Mouse (Mus musculus) megakaryocyte, embryonic 14.5 days (primary cell): Measurements from ENCODE around the gene Fgfr2.
"Not testable (repeated sequence)": the region's sequence is repeated elsewhere in the genome, so short reads cannot be mapped to it uniquely, and the experiment has no call there.

Experiments used
- FLI1 ChIP-seq: IDR thresholded peaks from 2 replicates; pipeline ENCODE4 v1.6.1; 2012; ENCODE audit warnings: low read length, inconsistent platforms, mixed read lengths
- GATA1 ChIP-seq: IDR thresholded peaks from 3 replicates; pipeline ENCODE4 v1.6.1; 2012; ENCODE audit warnings: mixed read lengths, low read length, inconsistent platforms, borderline replicate concordance

DNA sequence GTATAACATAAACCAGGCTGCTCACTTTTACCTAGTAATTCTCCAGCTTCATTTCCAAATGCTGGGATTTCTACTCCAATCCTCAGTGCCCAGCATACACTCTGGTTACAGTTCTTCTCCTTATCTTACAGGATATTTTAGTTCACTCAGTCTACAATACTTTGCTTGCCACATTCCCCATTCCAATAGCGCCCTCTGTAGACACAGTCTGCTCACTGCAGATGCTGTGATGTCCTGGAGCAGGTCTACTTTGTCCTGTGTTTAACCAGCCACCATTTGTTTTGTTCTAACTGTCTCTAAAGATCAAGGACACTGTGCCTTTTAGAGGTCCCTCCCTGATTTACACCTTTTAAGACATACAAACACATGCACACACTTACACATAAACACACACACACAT, 2055.0 kb downstream of the Fgfr2 start:
- not testable (repeated sequence) for TF ChIP-seq GATA1, FLI1
